Mouse (Mus musculus) lung, postnatal 0 days (tissue): Measurements from ENCODE around the gene Plin4. TPM values are rescaled to one million over a fixed set of nuclear protein-coding genes. Genes with fewer than 3 reads are reported as not detected.
"Not testable (repeated sequence)": the region's sequence is repeated elsewhere in the genome, so short reads cannot be mapped to it uniquely, and the experiment has no call there.

Experiments
- ATAC-seq: fragments of 200-750 bp; cut with Nextera tagmentation; 2 replicates; pipeline ENCODE4 v1.8.0; 2017; ENCODE audit warnings: moderate library complexity
- DNase-seq: peaks from one replicate; pipeline ENCODE4 v3.0.0-alpha.2; 2016; ENCODE audit warnings: low spot score
- H3K27ac ChIP-seq: fragments of 300-500 bp; sonication (generic); 2 replicates; pipeline ENCODE4 v1.5.1; 2014; ENCODE audit warnings: antibody characterized with exemption, mild to moderate bottlenecking, low read length, mixed read lengths
- H3K27me3 ChIP-seq: fragments of 300-500 bp; sonication (generic); replicated peaks from 2 replicates; pipeline ENCODE4 v1.6.1; 2014; ENCODE audit warnings: low read length, mixed read lengths; ENCODE audit not compliant: insufficient read depth
- H3K36me3 ChIP-seq: fragments of 300-500 bp; sonication (generic); 2 replicates; pipeline ENCODE4 v1.6.1; 2014; ENCODE audit warnings: low read length, mixed read lengths; ENCODE audit not compliant: insufficient read depth
- H3K4me1 ChIP-seq: fragments of 300-500 bp; sonication (generic); 2 replicates; pipeline ENCODE4 v1.6.1; 2014; ENCODE audit warnings: antibody characterized with exemption, low read depth, low read length, mixed read lengths; ENCODE audit not compliant: insufficient read depth
- H3K4me2 ChIP-seq: fragments of 300-500 bp; sonication (generic); replicated peaks from 2 replicates; pipeline ENCODE4 v1.6.1; 2014; ENCODE audit warnings: low read depth, mild to moderate bottlenecking, low read length, moderate library complexity, mixed read lengths
- H3K4me3 ChIP-seq: fragments of 300-500 bp; sonication (generic); 2 replicates; pipeline ENCODE4 v1.5.1; 2014; ENCODE audit warnings: low read depth, low read length
- H3K9ac ChIP-seq: fragments of 300-500 bp; sonication (generic); replicated peaks from 2 replicates; pipeline ENCODE4 v1.6.1; 2014; ENCODE audit warnings: low read depth, mild to moderate bottlenecking
- H3K9me3 ChIP-seq: fragments of 300-500 bp; sonication (generic); 2 replicates; pipeline ENCODE4 v1.6.1; 2016; ENCODE audit warnings: low read length, mixed read lengths
- CTCF ChIP-seq: IDR thresholded peaks from 2 replicates; pipeline ENCODE4 v1.5.1; 2016; ENCODE audit warnings: antibody characterized with exemption, mild to moderate bottlenecking
- EP300 ChIP-seq: IDR thresholded peaks from 2 replicates; pipeline ENCODE4 v1.6.1; 2016; ENCODE audit warnings: antibody characterized with exemption, mild to moderate bottlenecking, control low read depth
- WGBS: fragments of 180-500 bp; shearing (Covaris S2); extraction: QIAGEN DNeasy Blood & Tissue Kit; methylation state at CpG from one replicate; pipeline ENCODE4 v1.1.7; 2014; 5-methylcytosine and 5-hydroxymethylcytosine counted together
- polyA plus RNA-seq: library from polyadenylated mRNA; unstranded; fragments of >200 nt; fragmentation: Nextera tagmentation; extraction: Ambion mirVana; gene quantifications from 2 replicates; pipeline ENCODE4 v1.2.1, GENCODE M21; 2015

Gene Plin4
- polyA plus RNA-seq, 1 experiment from 2014 or later: 0.05 TPM

DNA sequence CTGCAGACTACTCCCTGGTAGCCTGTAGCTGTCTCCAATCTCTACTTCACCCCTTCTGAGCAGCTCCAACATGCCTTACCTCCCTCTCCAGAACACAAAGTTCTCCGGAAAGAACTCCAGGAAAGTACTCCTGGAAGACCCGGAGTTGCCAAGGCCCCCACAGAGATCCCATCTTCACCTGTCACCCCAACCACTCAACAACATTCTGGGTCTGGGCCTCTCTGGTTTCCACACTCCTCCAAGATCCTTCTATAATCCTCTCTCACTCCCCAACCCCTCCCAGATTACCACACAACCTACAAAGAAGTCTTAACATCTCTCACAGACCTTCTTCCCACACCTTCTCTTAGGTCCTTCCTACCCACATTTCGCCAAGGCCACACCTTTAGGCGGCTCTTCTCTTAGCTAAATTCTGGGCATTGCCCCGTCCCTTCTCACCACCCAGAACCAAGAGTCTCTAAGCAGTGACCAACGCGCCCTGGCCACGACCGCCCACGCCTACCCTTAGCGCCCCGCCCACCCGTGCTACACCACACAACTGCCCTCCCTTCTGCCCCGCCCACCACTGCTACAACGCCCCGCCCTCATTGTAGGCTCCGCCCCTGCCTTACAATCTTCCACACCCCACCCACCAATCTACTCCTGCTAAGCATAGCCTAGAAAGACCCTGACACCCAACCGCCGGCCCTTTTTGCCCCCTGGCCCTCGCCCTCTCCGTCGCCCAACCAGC lies 35.3 kb downstream of the Plin4 start:
- DNase-seq: peak; percentile 96
- peak; percentile 50 for ATAC-seq
- peak overlapping the region; percentile 68 for H3K4me2 ChIP-seq
- peak overlapping the region; percentile 69 for H3K9ac ChIP-seq
- TF ChIP-seq CTCF: no peak
- H3K9me3 ChIP-seq: no peaks in the 10 kb centered on the region
- H3K36me3 ChIP-seq: peaks cover 21% of the 10 kb centered on the region
- H3K4me1 ChIP-seq: peaks cover 12% of the 10 kb centered on the region; the same call in 1 of the 2 replicates
- H3K4me3 ChIP-seq: peak overlapping the region; percentile 80
- whole genome bisulfite sequencing: 7% methylated on average over 22 of the region's 22 CpGs
- peak overlapping the region; percentile 98; the same call in 1 of the 2 replicates for H3K27ac ChIP-seq
- no peaks in the 10 kb centered on the region for H3K27me3 ChIP-seq

DNA sequence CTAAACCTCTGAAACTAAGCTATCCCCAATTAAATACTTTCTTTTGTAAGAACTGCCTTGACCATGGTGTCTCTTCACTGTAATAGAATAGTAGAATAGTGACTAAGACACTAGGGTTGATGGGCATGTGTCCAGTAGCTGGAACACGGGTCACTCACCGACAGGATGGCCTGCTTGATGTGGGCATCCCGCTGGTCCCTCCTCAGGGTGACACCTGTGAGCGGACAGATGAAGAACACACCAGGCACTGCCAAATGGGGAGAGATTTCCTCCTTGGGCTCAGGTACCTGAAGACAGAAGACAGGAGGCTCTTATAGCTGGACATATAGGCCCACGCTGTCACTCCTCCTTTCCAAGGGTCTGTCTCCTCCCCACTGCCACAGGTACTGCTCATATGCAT lies 37.4 kb downstream of the Plin4 start:
- no peak for ATAC-seq
- Histone ChIP-seq H3K4me3 (no peak overlapping the region), H3K4me2 (no peak overlapping the region), H3K4me1 (peaks cover 12% of the 10 kb centered on the region; the same call in 1 of the 2 replicates), H3K9me3 (no peaks in the 10 kb centered on the region), H3K27ac (no peak overlapping the region), H3K9ac (no peak overlapping the region), H3K36me3 (peaks cover 38% of the 10 kb centered on the region), H3K27me3 (no peaks in the 10 kb centered on the region)
- WGBS: 88% methylated on average over 5 of the region's 5 CpGs
- no peak for TF ChIP-seq EP300
- no peak for TF ChIP-seq CTCF
- DNase-seq: no peak

DNA sequence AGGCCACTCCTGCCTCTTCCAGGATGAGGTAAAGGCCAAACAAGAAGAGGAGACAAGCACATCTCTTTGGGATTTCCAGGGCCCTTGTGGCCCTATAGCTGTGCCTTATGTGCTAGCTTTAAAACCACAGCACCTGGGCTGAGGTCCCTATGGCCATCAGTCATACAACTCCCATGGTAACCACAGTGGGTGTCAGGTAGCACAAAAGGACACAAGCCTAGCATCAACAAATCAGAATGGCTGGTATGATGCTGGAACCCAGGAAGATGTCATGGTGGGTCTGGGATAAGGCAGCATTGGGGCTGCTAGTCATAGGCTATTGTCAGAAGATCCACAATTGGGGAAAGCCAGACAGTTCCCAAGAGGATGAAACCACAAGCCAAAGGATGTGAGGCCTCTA lies 38.5 kb downstream of the Plin4 start:
- TF ChIP-seq CTCF: no peak
- no peak for TF ChIP-seq EP300
- H3K9me3 ChIP-seq: no peaks in the 10 kb centered on the region
- peaks cover 12% of the 10 kb centered on the region; the same call in 1 of the 2 replicates for H3K4me1 ChIP-seq
- no peak for ATAC-seq
- H3K4me2 ChIP-seq: no peak overlapping the region
- no peaks in the 10 kb centered on the region for H3K27me3 ChIP-seq
- peaks cover 38% of the 10 kb centered on the region for H3K36me3 ChIP-seq
- no peak overlapping the region for H3K4me3 ChIP-seq
- no peak overlapping the region for H3K9ac ChIP-seq
- no peak for DNase-seq
- no peak overlapping the region for H3K27ac ChIP-seq

DNA sequence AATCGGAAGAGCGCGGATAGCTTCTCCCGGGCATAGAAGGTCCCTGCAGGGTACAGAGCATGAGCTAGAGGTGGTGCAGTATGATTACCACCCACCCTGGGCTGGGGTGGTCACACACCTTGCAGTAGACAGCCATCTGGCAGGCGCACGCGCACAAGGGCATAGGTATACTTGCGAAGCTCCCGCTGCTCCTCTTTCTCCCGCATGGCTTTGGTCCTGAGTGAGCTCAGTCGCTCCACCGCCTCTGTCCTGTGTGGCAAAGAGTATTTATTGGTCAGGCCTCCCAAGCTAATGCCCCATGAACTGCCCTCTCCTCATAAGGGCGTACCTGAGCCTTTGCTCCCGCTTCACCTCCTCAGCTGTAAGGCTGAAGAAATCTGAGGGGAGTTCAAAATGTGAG lies 40.5 kb downstream of the Plin4 start:
- DNase-seq (no peak), ATAC-seq (no peak)
- Histone ChIP-seq H3K27me3 (no peaks in the 10 kb centered on the region), H3K9ac (no peak overlapping the region), H3K4me2 (no peak overlapping the region), H3K4me3 (no peak overlapping the region), H3K36me3 (peaks cover 38% of the 10 kb centered on the region), H3K4me1 (peaks cover 2% of the 10 kb centered on the region; the same call in 1 of the 2 replicates), H3K9me3 (no peaks in the 10 kb centered on the region), H3K27ac (no peak overlapping the region)
- no peak for TF ChIP-seq EP300
- no peak for TF ChIP-seq CTCF
- WGBS: 94% methylated on average over 14 of the region's 14 CpGs

DNA sequence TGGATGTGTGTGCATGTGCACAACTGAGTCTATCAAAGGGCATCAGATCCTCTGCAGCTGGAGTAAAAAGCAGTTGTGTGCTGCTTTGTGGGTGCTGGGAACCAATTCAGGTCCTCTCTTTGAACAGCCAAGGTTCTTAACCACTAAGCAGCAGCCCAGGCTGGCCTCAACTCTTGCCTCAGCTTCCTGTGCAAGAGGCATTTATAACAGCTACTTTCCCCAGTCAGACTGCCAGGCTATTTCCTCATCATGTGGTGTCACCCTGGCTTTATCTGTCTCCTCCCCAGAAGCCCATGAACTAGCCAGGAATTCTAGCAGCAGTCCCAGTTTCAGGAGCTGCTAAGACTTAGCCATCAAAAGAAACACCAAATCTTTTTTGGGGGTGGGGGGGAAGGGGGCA lies 43.2 kb downstream of the Plin4 start:
- DNase-seq (no peak), ATAC-seq (no peak)
- H3K9me3 ChIP-seq: no peaks in the 10 kb centered on the region
- peaks cover 45% of the 10 kb centered on the region for H3K36me3 ChIP-seq
- H3K9ac ChIP-seq: no peak overlapping the region
- TF ChIP-seq EP300 (no peak), CTCF (no peak)
- no peak overlapping the region for H3K4me2 ChIP-seq
- H3K27ac ChIP-seq: no peak overlapping the region
- H3K27me3 ChIP-seq: no peaks in the 10 kb centered on the region
- no peaks in the 10 kb centered on the region for H3K4me1 ChIP-seq
- H3K4me3 ChIP-seq: no peak overlapping the region

DNA sequence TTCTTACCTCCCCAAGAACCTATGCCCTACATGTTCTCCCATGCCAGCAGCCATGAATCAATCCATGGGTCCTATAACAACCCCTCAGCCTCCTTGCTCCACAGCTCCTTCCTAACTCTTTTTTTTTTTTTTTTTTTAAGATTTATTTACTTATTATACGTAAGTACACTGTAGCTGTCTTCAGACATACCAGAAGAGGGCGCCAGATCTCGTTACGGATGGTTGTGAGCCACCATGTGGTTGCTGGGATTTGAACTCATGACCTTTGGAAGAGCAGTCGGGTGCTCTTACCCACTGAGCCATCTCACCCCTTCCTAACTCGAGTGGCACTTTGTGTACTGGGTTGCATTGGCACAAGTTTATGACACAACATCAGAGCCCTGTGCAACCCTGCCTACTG lies 43.9 kb downstream of the Plin4 start:
- H3K4me1 ChIP-seq, H3K9ac ChIP-seq, ATAC-seq, H3K9me3 ChIP-seq, H3K4me2 ChIP-seq, H3K27me3 ChIP-seq, DNase-seq, H3K27ac ChIP-seq, H3K4me3 ChIP-seq: not testable (repeated sequence)
- WGBS: 84% methylated on average over 5 of the region's 6 CpGs
- peaks cover 38% of the 10 kb centered on the region for H3K36me3 ChIP-seq
- TF ChIP-seq CTCF: peak; percentile 25

DNA sequence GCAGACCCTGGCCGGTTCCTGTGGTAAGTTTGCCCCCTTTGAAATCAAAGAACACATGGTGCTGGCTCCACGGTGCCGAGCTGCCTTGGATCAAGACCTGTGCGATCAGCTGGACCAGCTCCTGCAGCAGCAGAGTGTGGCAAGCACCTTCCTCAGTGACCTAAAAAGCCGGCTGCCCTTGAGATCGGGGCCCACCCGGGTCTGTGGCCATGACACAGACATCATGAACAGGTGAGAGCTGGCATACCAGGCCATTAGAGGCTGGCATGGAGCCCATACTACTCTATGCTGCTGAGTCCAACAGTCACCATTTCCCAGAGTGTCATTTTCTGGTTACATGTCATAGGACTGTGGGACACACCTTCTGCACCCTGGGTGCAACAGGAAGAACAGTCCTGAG lies 47.5 kb downstream of the Plin4 start:
- Histone ChIP-seq H3K27me3 (no peaks in the 10 kb centered on the region), H3K36me3 (peaks cover 15% of the 10 kb centered on the region; the same call in 1 of the 2 replicates), H3K4me1 (no peaks in the 10 kb centered on the region), H3K4me2 (no peak overlapping the region), H3K4me3 (no peak overlapping the region), H3K9me3 (no peaks in the 10 kb centered on the region), H3K27ac (no peak overlapping the region), H3K9ac (no peak overlapping the region)
- ATAC-seq (no peak), DNase-seq (no peak)
- 91% methylated on average over 7 of the region's 7 CpGs for WGBS
- no peak for TF ChIP-seq EP300
